Mouse (Mus musculus) cerebellum, postnatal 14 days (tissue): ENCODE measurements at regions not wholly inside any gene's neighbourhood (a gene's known extent, or its start where the extent isn't known, plus 50 kb on each side); places are given as distances from the start of the nearest gene placed in this dataset.

Experiments used
- DNase-seq, 2 experiments: peaks; one replicate each; pipeline ENCODE4 v3.0.0; 2021; ENCODE audit warnings: mixed read lengths in 2 of 2

DNA sequence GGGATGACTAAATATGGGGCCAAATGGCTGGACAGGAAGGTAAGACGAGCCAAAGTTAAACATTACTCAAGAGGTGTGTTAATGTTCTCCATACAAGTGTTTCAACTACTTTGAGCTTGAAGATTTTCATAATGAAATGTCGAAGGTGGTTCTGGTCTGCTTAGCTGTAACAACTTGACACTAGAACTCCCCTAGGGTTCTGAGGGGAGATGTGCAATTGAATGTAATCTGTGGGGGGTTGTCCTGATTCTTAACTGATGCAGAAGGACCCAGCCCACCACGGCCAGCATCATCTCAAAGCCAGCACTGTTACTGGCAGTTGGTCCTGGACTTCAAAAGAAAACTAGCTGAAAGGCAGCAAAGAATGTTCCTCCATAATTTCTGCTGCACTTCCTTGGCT lies 55.3 kb downstream of the Gpr88 start:
- DNase-seq, result no peak

DNA sequence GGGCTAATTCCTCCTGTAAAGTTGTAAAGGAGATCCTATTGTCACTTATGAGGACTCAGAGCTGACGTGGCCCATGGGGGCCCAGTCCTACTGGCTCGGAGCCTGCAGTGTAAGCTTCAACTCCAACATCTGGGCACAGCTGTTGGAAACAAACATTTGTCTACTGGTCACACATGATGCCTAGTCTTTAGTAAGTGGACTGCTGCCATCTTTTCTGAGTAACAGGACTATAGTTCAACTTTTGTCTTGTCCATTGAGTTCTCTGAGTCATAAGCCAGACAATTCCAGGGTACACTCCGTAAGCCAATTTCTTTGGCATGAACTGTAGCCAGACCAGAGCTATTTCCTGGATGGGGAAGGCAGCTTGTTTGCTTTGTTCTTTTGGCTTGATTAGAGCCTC lies 58.6 kb downstream of the Gpr88 start:
- no peak for DNase-seq

DNA sequence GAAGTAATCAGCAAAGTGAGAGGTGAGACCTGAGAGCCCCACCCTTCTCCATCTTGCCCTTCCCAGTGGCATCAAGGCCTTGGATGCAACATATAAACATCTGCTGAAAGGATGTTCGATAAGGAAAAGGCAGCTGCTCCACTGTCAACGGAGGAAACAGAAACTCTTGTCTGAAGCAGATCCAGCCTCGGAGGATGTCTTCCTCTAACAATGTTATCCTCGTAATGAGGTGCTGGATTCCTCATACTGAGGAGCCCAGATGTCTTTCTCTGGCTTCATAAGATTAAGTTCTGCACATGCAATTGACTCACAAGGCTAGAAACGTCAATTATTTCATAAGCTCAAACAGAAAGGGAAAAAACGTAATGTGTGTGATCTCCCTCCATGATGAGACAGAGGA lies 61.8 kb upstream of the Vcam1 start:
- DNase-seq, result no peak

DNA sequence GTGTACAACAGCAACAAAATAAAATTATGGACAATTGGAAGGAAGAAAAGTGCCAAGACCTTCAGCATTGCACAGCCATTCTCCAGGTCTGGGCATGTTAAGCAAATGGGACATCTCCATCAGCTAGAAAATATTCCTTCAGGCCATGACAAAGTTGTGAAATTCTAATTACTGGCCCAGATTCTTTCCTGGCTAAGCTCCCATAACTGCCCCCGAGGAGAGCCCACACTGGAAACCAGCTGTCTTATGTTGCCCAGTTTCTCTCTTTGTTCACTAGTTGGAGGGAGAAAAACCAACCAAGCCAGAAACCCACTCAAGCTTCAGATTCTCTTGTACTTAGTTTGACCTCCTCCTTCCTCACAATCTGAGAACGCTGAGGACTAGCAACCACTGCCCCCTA lies 61.2 kb upstream of the Vcam1 start:
- peak; percentile 10 for DNase-seq

DNA sequence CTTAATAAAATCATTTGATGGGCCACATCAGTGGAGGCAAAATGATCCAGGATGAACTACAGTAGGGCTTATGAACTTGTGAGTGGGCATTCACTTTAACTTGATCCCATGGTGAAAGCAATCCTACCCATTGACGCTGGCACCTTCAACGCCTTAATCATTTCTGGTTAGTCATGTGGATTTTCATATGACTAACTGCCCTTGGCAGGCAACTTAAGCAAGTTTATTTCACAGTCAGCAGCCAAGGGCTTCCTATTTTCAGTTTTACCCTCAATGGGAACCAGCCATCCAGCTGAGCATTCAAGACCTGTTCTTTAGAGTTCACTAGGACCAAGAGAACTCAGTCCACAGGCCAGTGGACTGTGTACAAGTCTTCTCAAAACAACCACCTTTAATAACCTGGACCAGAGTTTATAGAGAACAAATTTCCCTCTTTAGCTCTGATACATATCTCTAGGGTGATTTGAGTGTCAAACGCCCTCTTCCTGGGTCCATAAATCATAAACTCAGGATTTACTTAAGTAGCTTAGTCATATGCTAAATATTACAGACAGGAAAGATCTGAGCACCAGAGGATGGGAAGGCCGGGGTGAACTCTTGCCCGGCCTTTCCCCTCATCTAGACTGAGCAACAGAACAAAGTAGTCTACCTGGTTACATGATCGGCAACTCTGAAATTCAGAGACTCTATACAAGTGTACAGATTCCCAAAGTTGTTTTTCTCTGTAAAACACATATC lies 60.0 kb upstream of the Vcam1 start:
- no peak for DNase-seq

DNA sequence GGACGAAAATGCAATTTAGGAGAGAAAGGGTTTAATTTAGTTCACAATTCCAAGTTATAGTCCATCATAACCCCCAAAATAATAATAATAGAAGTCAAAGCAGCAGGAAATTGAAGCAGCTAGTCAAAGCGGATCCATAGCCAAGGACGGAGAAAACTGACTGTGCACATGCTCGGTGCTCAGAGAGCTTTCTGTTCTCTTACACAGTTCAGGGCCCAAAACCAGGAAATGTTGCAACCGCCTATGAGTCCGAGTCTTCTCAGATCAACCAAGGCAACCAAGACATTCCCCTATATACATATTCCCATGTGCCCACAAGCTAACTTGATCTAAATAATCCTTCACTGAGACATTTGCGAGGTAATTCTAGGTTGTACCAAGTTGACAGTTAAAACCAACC lies 55.7 kb upstream of the Vcam1 start:
- DNase-seq, result no peak

DNA sequence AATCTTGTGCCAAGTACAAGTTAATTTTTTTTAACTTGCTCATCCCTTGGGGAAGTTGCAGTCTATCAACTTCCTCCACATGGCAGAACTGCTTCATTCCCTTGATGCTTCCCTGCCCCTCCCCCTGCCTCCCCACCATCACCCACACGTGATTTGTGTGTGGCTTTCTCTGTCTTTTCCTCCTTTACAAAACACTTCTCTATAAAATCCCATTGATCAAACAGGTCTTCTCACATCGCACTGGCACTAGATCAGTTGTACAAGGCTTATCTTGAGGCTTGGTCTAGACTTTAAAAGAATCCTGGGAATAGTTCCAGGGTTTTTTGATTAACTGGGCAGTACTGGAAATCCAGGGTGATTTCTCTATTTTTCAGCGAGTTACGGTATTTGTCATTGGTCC lies 55.0 kb upstream of the Vcam1 start:
- no peak for DNase-seq

DNA sequence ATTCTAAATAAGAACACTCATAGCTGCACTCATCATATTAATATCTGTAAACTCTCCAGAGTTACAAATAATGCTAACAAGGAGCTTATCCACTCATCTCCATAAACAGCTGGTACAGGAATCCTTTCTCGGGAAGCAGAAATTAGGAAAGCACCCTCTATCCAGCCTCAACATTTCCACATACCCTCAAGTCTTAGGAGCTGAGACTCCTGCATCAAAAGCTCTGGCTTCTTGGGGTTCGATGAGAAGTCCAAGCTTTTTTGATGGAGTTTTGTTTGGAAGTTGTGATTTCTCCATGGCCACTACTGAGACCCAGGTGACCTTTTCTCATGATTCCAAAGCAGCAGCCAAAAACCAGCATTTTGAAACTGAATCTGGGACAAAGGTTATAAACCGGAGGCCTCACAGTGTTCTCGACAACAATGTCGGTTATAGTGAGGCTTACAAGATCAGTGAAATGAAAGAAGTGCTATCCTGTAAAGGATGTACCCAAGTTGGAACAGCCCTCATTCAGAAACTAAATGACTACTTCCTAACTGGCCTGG lies 50.9 kb upstream of the Vcam1 start:
- no peak for DNase-seq
